Mouse (Mus musculus): ENCODE measurements around the gene Rasgef1b.

Rasgef1b gene

GRCm38 (mm10) chr5:99526797-99527201, 202.1 kb downstream of the Rasgef1b start:
- no peak for DNase-seq

GRCm38 (mm10) chr5:99525649-99526048, 203.2 kb downstream of the Rasgef1b start:
- DNase-seq = no peak

GRCm38 (mm10) chr5:99522571-99523269, 206.1 kb downstream of the Rasgef1b start:
- no peak for DNase-seq

- DNase-seq = no peak
These were observed 207.5 kb downstream of the Rasgef1b start for GRCm38 (mm10) chr5:99521411-99521810.

- DNase-seq = no peak
These were observed 209.3 kb downstream of the Rasgef1b start for GRCm38 (mm10) chr5:99519556-99519955.

GRCm38 (mm10) chr5:99519023-99519422, 209.8 kb downstream of the Rasgef1b start:
- DNase-seq = no peak

- DNase-seq = no peak
These were observed 212.7 kb downstream of the Rasgef1b start for GRCm38 (mm10) chr5:99516207-99516606.

- no peak for DNase-seq
These were observed 213.1 kb downstream of the Rasgef1b start for GRCm38 (mm10) chr5:99515764-99516163.

- DNase-seq = no peak
These were observed 215.5 kb downstream of the Rasgef1b start for GRCm38 (mm10) chr5:99513209-99513880.

GRCm38 (mm10) chr5:99511081-99511480, 217.8 kb downstream of the Rasgef1b start:
- DNase-seq = peak; percentile 77

- no peak for DNase-seq
These were observed 222.8 kb downstream of the Rasgef1b start for GRCm38 (mm10) chr5:99506109-99506508.

GRCm38 (mm10) chr5:99504349-99504830, 224.5 kb downstream of the Rasgef1b start:
- DNase-seq = peak; percentile 75

GRCm38 (mm10) chr5:99502681-99503080, 226.2 kb downstream of the Rasgef1b start:
- DNase-seq = no peak

GRCm38 (mm10) chr5:99499404-99500089, 229.3 kb downstream of the Rasgef1b start:
- DNase-seq = no peak

GRCm38 (mm10) chr5:99497856-99498255, 231.0 kb downstream of the Rasgef1b start:
- no peak for DNase-seq

GRCm38 (mm10) chr5:99496931-99497782, 231.7 kb downstream of the Rasgef1b start:
- DNase-seq = no peak

- no peak for DNase-seq
These were observed 232.8 kb downstream of the Rasgef1b start for GRCm38 (mm10) chr5:99496157-99496453.

GRCm38 (mm10) chr5:99495354-99496156, 233.3 kb downstream of the Rasgef1b start:
- DNase-seq = no peak

GRCm38 (mm10) chr5:99493861-99494260, 235.0 kb downstream of the Rasgef1b start:
- DNase-seq = peak; percentile 70

- no peak for DNase-seq
These were observed 235.8 kb downstream of the Rasgef1b start for GRCm38 (mm10) chr5:99493017-99493416.

GRCm38 (mm10) chr5:99488479-99489158, 240.2 kb downstream of the Rasgef1b start:
- no peak for DNase-seq

All from retina, postnatal 1 day (tissue).